Mouse (Mus musculus) monocyte, adult 59 days (primary cell): ENCODE results near the gene Arl5b. TPM values are rescaled to one million over a fixed set of nuclear protein-coding genes. Genes with fewer than 3 reads are reported as not detected.

Experiments
- total RNA-seq, 2 experiments: library from RNA; stranded (reverse); gene quantifications; one replicate each; pipeline ENCODE4 v1.2.4; 2023

The Arl5b gene
- total RNA-seq: 10 to 100 TPM; 52.8 to 59.1 TPM

DNA sequence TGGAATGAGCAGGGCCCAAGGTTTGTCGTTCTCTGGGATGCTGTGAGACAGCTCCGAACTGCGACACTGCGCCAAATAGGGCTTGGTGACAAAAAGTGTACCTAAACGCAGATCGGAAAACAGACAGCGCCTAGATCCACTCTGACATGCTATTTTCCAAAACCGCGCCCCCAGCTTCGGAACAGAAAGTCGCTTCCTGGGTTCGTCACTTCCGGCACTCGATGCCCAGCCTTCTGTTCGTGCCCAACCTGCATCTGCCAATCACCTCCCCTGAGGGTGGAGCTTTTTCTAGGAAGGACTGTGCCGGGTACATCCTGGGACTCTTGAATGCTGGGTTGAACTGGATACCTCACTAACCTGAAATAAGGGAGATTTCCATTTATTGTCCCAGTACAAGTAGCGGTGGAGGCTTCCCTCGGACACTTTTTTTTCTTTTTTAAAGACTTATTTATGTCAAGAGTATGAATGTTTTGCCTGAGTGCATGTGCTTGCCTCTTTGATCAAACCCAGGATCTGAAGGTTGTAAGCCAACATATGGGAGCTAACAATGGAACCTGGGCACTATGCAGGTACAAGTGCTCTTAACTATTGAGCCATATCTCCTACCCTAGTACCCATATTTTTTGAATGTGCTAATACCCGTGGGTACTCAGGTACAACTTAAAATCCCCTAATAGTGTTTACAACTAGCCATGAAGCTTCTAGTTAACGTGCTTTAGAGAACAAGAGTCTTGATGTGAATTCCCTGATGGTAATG, at the start of gene Arl5b:
Gene Arl5b (plus strand): TSS at position 279 of the 757 bp plus-strand sequence.

DNA sequence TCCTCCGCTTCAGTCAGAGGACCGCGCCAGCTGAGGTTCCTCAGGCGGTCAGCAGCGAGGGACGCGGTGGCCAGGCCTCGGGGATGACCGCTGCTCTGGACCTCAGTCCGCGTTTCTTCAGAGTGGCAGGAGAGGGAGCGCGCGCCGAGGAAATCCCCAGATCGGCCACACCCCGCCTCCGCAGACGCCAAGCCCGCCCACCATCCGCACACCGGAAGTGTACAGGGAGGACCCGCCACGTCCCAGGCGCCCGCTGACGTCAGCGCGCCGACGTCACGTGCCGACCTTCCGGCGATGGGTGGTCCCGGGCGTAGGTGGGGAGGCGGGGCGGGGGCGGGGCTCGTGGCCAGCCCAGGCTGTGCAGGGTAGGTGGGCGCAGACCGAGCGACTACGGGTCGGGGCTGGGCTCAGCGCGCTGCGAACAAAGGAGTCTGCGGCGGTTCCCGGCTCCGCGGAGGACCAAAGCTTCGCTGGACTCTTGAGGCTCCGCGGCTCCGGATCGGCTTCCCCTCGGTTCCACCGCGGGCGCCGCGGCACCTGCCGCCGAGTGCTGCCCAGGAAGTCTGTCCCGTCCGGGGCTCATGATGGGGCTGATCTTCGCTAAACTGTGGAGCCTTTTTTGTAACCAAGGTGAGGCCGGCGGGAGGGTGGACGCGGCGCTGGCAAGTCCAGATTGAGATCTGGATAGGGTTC, 5.9 kb downstream of the Arl5b start, which contains the start of gene Nsun6:
Gene Nsun6 (minus strand): TSS at position 125 of the 693 bp plus-strand sequence.

Other genes starting within 250 kb of the Arl5b start
- 10 to 100 TPM; 12.2 to 16.3 TPM for gene Nsun6, start 5.7 kb downstream of the Arl5b start, total RNA-seq